Mouse (Mus musculus) layer of hippocampus, postnatal 14 days (tissue): ENCODE measurements at regions not wholly inside any gene's neighbourhood (a gene's known extent, or its start where the extent isn't known, plus 50 kb on each side); places are given as distances from the start of the nearest gene placed in this dataset.

Experiments used
- DNase-seq, 2 experiments: peaks; one replicate each; pipeline ENCODE4 v3.0.0; 2021 to 2022; ENCODE audit warnings: low spot score in 2 of 2, mixed read lengths in 1 of 2

GRCm38 (mm10) chr3:144013481-144014125, 191.4 kb downstream of the Lmo4 start:
- DNase-seq, result no peak

- DNase-seq, result no peak
Observed at GRCm38 (mm10) chr3:144012820-144013219, 192.2 kb downstream of the Lmo4 start.

DNA sequence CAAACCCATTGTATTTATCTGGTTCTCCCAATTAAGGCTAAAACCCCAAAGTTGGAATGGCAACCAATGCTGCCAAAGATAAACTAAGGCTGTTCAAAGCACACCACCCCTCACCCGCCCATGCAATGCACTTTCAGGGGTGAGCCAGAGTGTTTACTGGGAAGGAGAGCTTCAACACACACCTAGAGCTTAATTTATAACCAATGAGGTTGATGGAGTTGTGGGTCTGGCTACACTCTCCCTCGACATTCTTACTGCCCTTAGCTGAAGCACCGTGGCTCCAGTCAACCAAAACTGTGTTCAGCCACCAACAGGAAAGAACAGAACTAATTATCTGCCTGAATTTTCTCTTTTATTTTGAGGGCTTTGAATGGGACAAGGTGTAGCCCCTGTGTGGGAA, 192.8 kb downstream of the Lmo4 start:
- no peak for DNase-seq

DNA sequence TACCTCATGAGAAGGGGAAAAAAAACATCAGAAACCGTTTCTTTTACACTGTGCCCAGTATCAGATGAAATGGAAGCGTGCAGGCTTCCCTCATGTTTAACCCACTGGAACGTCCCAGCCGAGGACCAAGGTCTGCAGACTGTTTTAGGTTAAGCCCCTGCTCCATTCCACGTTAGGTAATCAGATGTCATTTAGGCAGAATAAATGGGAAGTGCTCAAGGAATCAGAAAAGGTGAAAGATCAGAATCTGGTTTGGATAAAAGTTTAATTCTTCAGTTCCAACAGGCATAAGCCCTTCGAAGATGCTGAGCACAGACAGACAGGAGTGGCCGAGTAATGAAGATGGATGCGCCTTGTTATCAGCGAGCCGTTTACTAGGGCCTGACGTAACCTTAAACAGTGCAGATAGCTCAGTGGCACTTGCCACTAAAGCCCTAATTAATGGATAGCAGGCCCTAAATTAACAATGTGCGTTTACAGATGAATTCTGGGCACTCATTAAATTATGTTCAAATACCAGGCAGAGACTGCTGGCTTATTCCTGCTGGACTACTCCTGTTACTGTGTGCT, 193.5 kb downstream of the Lmo4 start:
- DNase-seq, result no peak

DNA sequence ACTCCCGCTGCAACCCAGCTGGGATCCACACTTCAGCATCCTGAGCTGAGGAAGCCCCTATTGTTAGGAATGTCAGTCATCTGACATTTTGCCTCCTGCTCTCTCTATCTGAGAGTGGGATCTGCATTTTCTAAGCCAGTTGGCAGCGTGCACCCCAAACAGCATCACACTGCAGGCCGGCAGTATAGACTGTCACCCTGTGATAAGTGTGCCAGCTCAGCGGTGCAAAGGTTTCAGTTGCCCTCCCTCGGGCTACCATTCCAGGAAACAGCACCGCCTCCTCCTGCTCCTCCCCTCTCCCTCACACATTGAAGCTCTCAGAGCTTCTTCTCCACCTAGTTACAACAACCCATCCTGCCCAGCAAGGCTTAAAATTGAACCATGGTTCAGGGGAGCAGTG, 194.5 kb downstream of the Lmo4 start:
- no peak for DNase-seq

- no peak for DNase-seq
Observed at GRCm38 (mm10) chr3:144007111-144007619, 197.9 kb downstream of the Lmo4 start.

- DNase-seq, result no peak
Observed at GRCm38 (mm10) chr3:143997909-143998308, 207.1 kb downstream of the Lmo4 start.

- DNase-seq, result no peak
Observed at GRCm38 (mm10) chr3:143995045-143995444, 210.0 kb downstream of the Lmo4 start.

DNA sequence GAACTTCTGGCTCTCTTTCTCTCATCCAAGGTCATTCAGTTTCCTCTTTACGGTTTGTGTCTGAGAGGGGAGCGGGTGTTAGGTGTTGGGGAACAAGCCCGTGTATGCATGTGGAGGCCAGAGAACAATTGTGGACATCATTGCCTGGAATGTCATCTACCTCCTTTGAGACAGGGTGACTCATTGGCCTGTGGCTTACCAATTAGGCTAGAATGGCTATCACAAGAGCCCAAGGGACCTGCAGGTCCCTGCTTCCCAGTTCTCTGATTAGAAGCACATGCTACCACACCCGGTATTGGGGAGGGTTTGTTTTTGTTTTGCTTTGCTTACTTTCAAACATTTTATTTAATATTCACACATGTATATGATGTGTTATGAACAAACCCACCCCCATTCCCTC, 216.0 kb downstream of the Lmo4 start:
- no peak for DNase-seq

DNA sequence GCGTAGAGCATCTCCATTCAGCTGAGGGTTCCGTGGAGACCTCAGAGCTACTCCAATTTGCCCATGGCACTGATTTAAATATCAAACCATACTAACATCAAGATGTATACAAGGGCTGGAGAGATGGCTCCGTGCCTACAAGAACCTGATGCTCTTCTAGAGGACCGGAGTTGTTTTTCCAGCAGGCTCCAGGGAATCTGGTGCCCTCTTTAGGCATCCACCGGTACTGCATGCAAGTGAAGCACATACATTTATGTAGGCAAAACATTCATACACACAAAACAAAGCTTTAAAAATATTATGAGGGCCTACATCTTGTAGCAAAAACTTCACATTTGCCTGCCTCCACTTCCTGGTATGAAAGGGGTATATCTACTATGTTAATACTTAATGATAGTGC, 217.0 kb downstream of the Lmo4 start:
- DNase-seq, result no peak

DNA sequence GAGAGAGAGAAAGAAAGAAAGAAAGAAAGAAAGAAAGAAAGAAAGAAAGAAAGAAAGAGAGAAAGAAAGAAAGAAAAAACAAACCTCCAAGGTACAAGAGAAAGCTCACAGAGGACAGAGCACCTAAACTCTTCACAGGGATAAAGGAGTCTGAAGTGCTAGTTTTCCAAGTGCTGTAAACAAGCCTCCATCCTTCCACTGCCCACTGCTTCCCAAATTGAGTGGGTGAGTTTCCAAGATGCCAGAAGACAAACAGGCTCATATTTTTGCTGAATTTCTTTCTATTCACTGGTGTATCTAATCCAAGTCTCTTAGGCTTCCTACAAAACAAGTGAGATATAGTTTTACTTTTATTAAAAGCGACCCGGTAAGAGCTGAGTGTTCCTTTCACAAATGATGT, 218.2 kb downstream of the Lmo4 start:
- no peak for DNase-seq

GRCm38 (mm10) chr3:143986200-143986506, 218.9 kb downstream of the Lmo4 start:
- DNase-seq, result no peak

GRCm38 (mm10) chr3:143985349-143986199, 219.4 kb downstream of the Lmo4 start:
- DNase-seq, result no peak

- no peak for DNase-seq
Observed at GRCm38 (mm10) chr3:143978703-143979102, 226.3 kb downstream of the Lmo4 start.

GRCm38 (mm10) chr3:143977886-143978447, 227.1 kb downstream of the Lmo4 start:
- DNase-seq, result no peak

DNA sequence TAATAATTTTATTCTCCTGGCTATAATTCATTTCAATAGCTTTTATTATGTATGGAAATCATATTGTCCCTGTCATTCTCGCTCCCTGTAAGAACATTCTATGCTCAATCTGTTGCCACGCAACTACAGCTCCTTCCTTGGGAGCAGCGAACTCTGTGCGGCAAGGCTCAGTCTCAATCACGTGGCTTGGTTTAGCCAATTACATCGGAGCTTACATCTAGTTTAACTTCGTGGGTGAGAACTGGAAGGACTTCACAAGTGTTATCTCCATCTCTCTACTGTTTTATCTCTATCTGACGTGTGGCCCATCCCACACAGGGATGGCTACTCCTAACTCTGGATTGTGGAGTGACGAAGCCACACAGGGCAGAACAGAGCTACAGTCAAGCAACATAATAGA, 231.4 kb downstream of the Lmo4 start:
- no peak for DNase-seq

- no peak for DNase-seq
Observed at GRCm38 (mm10) chr3:143972351-143972750, 232.7 kb downstream of the Lmo4 start.

GRCm38 (mm10) chr3:143970771-143971170, 234.2 kb downstream of the Lmo4 start:
- DNase-seq, result no peak

DNA sequence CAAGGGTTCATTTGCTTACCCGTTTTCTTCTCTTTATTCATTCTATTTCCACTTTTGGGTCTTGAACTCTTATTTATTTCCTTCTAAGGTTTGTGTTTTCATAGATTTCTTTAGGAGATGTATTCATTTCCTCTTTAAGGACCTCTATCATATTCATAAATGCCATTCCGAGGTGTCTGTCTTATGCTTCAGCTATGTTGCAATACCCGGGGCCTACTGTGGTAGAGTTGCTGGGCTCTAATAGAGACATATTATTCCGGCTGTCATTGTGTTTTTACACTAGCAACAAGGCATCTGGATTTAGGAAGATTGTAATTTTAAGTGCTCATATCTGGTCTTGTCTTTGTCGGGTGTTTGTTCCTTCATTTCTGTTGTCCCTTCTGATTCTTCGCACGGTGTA, 249.5 kb downstream of the Lmo4 start:
- no peak for DNase-seq

DNA sequence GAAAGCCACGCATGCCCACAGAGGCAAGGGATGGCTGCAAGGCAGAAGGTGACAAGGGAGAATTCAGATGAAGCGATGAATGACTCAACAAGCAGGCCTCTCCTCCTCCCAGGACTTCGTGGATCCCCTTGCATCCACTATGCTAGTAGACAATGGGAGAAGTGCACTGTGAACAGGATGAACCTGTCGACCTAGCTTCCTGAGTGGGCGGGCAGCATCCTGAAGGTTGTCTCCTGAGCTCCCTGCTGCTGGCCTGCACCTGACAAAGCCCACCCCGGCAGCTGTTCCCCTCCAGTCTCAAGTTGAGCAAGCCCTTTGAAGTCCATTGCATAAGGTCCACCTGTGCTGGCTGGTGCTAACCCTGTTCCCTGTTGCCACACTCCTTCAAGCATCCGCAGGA, 250.2 kb downstream of the Lmo4 start:
- DNase-seq, result no peak

- no peak for DNase-seq
Observed at GRCm38 (mm10) chr3:143952289-143952688, 252.7 kb downstream of the Lmo4 start.

DNA sequence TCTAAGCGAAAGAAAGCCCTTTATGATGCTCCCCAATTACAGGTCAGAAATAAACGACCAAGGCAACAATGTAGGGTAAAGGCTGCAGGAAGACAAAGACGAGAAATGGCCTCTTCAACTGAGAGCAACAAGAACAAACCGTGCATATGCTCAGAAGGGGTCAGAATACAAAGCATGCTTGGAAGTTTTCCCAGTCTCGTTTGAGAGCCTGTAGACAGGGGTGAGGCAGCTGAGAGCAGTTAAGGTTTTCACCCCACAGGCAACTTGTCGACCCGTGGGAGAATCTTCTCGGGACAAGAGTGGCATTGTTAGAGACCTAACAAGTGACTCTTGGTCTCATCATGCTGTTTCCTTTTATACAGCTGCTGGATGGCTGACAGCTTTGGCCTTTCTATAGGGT, 255.4 kb downstream of the Lmo4 start:
- no peak for DNase-seq
